Mouse (Mus musculus): Measurements from ENCODE around the gene Lyst.
A peak's percentile ranks its signal among the peaks of the same experiment; 100 is the strongest.
"Not testable (repeated sequence)": the region's sequence is repeated elsewhere in the genome, so short reads cannot be mapped to it uniquely, and the experiment has no call there.

The Lyst gene

DNA sequence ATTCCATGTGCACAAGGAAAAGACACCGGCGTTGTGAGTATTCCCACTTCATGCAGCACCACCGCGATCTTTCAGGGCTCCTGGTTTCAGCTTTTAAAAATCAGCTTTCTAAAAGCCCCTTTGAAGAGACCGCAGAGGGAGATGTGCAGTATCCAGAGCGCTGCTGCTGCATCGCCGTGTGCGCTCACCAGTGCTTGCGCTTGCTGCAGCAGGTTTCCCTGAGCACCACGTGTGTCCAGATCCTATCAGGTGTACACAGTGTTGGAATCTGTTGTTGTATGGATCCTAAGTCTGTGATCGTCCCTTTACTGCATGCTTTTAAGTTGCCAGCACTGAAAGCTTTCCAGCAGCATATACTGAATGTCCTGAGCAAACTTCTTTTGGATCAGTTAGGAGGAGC, 45.0 kb downstream of the Lyst start:
- DNase-seq (ENCODE audit: low spot score): no peak

DNA sequence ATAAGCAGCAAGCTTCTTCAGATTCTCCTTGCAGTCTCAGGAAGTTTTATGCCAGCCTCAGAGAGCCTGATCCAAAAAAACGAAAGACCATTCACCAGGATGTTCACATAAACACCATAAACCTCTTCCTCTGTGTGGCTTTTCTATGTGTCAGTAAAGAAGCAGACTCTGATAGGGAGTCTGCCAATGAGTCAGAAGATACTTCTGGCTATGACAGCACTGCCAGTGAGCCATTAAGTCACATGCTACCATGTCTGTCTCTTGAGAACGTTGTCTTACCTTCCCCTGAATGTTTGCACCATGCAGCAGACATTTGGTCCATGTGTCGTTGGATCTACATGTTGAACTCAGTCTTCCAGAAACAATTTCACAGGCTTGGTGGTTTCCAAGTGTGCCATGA, 47.4 kb downstream of the Lyst start:
- no peak for DNase-seq (ENCODE audit: low spot score)

DNA sequence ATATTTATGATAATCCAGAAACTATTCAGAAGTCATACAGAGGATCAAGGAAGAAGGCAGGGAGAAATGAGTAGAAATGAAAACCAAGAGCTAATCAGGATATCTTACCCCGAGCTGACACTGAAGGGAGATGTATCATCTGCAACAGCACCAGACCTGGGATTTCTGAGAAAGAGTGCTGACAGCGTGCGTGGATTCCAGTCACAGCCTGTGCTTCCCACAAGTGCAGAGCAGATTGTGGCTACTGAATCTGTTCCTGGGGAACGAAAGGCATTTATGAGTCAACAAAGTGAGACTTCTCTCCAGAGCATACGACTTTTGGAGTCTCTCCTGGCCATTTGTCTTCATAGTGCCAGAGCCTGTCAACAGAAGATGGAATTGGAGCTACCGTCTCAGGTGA, 47.8 kb downstream of the Lyst start:
- no peak for DNase-seq (ENCODE audit: low spot score)

DNA sequence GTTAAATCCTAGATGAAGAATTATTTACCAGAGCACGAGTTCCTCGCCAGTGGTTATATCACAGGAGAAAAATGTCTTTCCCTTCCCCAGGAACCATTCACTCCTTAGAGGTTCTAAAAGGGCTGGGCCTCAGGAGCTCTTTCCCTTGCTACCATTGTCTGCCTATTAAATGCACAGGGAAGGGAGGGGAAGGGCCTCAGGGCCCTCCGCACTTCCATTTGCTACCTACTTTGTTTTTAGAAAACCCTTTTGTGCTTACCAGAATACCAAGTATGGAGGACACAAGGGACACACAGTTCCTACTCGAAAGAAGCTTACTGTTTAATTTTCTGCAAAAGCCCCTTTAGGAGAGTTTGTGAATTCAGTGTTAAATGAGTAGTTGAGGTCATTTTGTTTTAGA, 48.5 kb downstream of the Lyst start:
- no peak for DNase-seq (ENCODE audit: low spot score)

DNA sequence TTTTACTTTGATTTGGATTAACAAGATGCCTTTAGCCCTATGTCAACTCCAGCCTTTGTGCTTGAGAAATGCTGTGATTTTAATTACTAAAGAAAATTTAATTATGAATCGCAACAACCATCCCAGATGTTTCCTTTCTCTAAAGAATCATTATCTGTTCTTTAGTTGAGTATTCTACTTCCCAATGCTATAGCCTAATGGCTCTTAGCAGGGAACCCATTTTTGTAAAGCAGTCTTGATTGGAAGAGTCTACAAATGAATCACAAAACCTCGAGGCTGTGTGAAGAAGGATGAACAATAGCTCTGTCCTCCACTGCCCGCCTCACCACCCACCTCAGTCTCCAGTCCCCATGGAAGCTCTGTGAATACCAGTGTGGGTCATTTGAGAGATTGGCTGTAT, 57.1 kb downstream of the Lyst start:
- no peak for DNase-seq (ENCODE audit: low spot score)

DNA sequence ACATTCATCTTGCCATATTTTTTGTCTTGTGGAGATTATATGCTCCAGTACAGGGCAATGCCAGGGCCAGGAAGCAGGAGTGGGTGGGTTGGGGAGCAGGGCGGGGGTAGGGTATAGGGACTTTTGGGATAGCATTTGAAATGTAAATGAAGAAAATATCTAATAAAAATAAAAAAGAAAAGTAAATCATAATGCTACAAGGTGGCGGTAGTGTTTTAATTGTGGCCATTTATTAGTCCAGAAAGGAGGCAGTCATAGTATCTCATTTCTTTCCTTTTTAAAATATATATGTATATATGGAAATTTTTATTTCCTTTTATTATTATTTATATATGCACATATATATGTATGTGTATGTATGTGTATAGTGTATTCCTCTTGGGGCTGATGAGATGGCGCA, 65.3 kb downstream of the Lyst start:
- DNase-seq (ENCODE audit: low spot score): no peak

DNA sequence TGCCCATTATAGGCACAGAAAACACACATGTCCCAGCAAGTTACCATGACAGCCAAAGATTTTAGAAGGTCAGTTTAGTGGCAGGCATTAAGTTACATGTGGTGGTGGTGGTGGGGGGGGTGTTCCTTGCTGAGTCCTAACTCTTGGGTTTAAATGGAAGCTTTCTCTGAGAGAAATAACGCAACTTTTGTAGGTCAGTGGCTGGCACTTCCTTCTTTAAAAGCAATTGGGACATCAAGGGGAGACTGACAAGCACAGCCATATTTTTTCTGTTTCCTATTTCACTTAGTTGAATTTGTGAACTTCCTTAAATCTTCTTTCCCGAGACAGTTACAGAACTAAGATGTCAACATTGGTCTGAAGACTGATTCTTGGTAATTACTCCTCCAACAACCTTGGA, 75.9 kb downstream of the Lyst start:
- DNase-seq (ENCODE audit: low spot score): not testable (repeated sequence)

DNA sequence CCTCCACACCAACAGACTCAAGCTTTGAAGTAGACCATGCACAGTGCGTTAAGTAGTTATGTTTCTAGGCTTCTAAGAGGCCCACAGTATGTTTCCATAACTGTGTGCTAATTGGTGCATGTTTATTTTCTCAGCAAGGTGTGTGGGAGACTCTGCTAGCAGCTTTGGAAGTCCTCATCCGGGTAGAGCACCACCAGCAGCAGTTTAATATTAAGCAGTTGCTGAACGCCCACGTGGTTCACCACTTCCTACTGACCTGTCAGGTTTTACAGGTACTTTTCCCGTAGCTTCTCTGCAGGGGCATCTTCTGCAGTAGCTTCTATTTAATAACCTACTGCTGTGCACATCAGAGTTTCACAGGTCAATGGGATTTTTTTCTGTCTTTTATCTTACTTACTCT, 80.5 kb downstream of the Lyst start:
- DNase-seq (ENCODE audit: low spot score): no peak

DNA sequence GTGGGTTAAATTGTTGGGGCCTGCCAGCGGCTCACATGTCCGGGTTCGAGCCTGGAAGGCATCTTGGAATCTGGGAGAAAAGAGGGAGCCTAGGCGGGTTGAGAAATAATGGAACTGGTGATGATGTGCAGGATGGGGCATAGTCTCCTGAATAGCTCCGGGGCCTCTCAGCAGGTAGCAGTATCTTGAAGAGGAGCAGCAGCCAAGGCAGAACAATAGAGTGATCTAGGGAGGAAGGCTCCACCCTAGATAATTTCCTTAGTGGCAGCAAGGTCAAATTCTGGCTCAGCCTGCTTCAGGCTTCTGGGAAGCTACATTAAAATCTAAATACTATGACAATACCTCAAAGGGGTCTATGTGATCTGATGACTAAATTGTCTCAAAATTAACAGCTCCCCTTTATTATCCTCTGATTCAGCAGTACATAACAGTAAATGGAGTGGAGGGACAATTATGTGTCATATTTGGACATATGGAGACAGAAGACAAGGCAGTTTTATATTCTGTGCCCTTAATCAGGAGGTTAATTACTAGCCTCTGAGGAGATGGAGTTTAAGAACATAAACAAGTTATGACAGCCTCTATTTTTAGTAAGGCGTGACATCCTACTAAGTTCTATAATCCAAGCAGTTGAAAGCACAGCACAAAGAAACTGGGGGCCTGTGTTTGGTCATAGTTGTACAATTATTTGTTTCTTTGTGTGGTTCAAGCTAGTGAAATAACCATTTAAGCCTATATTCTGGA, 81.6 kb downstream of the Lyst start:
- DNase-seq (ENCODE audit: low spot score): no peak

DNA sequence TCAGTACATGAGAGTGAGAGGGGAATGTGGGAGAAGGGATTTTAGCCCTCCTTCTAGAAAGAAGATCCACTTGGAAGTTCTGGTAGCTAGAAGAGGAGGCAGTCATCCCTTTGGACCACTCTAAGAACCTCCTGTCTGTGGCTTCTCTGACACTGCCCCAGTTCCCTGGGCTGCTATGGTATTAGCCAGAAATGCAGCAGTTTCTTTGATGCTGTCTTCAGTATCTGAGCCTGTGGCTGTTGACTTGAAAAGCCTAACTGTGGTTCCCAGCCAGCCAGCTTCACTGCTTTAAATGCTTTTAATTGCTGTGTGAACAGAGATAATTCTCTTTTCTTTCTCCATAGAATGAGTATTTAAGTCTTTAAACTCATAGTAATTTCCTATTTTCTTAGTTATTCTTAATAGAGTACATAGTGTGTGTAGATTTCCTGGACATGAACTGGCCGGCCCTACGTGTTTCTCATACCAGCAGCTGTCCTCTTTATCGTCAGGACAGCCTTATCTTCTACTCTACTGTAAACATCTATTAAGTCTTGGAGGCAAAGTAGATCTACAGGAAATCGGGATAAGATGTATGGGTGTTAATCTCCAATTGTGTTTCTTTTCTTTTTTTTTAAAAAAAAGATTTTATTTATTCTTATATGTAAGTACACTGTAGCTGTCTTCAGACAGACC, 84.6 kb downstream of the Lyst start:
- DNase-seq (ENCODE audit: low spot score): no peak

DNA sequence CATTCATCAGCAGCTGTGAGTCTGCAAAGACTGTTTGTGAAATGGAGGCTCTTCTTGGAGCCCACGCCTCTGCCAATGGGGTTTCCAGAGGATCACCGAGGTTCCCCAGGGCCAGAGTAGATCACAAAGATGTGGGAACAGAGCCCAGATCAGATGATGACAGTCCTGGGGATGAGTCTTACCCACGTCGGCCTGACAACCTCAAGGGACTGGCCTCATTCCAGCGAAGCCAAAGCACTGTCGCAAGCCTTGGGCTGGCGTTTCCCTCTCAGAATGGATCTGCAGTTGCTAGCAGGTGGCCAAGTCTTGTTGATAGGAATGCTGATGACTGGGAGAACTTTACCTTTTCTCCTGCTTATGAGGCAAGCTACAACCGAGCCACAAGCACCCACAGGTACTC, 87.7 kb downstream of the Lyst start:
- peak; percentile 42 for DNase-seq (ENCODE audit: low spot score)

DNA sequence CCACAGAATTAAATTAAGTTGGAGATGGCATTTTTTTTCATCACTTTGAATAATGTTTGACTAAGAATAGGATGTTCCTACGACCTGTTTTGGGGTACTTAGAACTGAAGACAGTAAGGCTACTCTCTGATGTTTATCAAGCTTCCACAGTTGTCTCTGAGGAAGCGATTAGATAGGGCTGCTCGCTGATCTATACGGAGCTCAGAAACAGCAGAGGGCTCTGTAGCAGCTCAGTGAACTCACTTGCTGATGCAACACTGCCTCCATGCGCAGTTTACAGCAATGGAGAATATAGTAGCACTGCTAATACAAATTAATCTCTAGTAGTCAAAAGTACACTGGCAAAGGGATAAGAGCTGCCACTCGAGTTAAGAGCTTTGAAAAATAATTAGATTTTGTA, 91.4 kb downstream of the Lyst start:
- DNase-seq (ENCODE audit: low spot score): no peak

DNA sequence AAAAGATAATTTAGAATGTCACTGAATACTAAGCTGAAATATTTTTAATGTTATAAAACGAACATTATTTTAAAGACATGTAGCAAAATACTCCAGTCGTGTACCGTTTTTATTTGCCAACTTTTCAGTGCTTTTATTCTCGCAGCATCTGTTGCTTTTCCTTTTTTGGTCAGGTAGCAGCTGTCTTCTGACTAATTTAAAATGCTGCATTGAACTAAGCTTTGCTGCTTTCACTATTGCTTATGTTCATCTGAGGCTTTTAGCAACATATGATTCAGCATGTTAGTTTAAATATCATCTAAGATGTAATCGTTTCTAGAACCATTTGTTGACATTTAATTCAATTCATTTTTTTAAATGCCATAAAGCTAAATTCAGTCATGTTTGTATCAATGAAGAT, 113.3 kb downstream of the Lyst start:
- no peak for DNase-seq (ENCODE audit: low spot score)

DNA sequence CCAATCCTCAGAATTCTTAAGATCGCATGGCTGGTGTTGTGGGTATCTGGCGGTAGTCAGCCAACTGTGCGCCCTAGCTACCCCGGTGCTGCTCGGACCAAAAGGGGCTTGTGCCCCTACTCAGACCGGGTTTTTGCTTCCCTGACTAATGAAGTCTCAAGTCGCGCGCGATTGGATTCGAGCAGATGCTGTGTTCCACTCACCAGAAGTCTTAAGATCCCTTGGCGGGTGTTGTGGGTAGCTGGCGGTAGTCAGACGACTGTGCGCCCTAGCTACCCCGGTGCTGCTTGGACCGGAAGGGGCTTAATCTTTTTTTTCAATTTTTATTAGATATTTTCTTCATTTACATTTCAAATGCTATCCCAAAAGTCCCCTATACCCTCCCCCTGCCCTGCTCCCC, 131.2 kb downstream of the Lyst start:
- not testable (repeated sequence) for DNase-seq (ENCODE audit: low spot score)

DNA sequence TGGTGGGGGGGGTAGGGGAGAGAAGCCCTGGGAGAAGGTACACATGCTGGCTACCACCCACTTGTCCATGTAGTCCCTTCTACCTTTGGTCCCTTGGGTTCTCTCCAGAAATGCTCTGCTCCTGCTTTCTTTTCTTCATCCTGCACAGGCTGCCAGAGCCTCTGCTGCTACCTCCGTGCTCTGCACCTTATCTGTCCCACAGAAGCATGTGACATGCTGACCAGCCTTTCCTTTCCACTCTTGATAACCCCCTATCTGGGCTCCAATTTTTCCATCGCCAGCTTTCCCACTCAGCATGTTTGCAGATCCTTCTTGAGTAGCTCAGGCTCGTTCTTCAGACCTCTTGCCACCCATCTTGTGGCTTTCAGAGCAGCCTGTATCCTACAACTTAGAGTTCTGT, 133.1 kb downstream of the Lyst start:
- DNase-seq (ENCODE audit: low spot score): no peak

DNA sequence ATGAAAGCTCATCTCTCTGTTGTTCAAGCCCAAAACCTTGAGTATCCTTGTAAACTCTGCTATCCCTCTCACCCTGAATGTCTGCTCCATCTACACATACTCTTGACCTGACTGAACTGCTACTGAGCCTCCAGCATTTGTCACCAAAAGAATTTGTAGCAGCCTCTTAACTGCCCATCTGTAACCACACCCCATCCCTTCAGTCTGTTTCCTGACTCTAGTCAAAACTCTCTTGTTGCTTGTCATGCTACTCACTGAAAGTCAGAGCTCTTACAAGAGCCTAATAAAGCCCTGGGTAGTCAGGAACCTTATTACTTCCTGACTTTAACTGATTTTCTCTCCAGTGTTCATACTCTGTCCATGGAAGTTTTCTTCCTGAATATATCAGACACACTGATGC, 133.6 kb downstream of the Lyst start:
- no peak for DNase-seq (ENCODE audit: low spot score)

DNA sequence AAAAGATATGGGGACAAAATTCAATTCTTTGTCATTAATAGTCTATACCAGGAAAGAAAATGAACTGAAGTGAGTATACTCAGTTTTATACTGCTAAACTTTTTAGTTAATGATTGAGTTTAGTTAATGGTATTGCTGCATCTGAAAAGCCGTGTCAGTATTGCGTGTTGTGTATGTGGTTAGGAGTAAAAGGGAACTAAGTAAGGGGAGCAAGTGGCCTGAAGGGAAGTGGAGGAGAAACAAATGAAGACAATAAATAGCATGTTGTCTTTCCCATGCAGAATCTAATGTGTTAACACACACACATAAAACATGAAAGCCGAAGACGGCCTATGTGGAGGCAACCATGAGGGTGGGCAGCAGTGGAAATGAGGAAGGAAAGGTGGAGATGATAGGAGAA, 149.0 kb downstream of the Lyst start:
- no peak for DNase-seq (ENCODE audit: low spot score)

DNA sequence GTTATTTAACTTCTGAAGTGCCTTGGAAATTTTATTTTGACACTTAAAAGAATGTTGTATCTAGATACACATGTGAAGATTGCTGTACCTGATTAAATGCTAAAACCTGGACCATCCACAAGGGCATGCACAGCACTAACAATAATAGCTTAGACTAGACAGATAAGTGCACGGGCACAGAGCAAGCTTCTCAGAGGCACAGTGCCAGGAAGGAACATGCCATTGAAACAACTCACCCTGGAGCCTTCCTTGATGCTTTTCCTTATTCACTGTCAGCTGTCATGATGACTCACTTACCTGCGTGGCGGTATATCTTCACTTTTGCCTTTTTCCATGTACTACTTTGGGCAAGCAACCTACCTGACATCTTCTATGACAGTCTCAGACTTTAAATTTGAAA, 155.7 kb downstream of the Lyst start:
- DNase-seq (ENCODE audit: low spot score): no peak

DNA sequence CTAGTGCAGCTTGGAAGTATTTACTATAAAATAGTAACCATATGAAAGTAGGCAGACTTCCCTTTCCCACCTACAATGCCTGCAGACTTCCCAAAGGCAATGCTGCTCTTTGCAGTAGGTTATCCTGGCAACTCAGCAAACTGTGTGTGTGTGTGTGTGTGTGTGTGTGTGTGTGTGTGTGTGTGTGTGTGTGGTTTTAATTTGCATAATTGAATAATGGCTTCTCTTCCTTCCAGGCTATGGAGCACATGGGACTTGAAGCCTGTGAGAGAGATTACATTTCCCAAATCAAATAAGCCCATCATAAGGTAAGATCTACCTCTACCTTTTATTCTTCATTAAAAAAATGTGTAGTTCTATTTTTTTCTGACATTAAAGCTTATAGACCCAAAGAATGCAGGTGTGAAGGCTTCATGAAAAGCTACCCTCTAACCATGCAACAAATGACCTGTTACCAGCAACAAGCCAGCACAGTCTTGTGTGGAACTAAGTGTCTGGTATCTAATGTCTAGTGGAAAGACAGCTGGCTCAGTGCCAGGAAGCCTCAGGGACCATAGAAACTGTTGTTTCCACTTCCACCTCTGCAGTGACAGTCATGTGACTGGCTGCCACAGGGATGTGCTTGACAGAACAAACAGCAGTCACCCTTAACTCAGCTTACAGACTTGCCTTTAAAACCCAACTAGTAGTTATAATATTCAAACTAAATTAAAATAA, 185.7 kb downstream of the Lyst start:
- DNase-seq (ENCODE audit: low spot score): peak; percentile 3

DNA sequence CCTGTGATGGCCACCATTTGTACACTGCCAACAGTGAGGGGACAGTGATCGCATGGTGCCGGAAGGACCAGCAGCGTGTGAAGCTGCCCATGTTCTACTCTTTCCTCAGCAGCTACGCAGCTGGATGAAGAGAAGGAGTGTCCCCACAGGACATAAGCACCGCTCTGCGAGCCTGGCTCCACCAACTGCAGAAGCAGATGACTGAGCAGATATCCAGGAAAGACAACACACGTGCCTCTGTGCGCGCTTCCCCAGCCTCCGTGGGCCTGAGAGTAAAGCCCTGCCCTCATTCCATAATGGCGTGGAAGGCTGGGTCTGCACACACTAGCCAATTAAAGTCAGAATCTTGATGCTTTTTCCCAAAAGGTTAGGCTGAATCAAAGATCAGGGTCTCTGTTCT, 186.9 kb downstream of the Lyst start:
- DNase-seq (ENCODE audit: low spot score): no peak

DNA sequence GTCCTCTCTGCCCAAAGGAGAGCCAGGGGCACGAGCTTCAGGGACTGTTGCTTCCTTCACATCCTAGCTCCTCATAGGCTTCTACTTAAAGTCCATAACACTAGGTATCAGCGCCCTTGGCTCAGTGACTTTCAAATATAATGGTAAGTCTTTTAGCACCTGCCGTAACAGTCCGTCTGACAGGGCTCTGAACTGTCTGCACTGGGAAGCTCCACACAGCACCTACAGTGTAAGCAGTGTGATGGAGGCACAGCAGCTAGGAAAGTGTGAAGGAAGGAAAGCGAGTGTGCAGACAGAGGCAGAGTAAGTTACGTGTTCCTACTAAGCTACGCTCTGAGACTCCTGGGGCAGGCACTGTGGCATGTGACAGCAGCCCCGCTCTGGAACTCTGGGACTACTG, 187.5 kb downstream of the Lyst start:
- no peak for DNase-seq (ENCODE audit: low spot score)

DNA sequence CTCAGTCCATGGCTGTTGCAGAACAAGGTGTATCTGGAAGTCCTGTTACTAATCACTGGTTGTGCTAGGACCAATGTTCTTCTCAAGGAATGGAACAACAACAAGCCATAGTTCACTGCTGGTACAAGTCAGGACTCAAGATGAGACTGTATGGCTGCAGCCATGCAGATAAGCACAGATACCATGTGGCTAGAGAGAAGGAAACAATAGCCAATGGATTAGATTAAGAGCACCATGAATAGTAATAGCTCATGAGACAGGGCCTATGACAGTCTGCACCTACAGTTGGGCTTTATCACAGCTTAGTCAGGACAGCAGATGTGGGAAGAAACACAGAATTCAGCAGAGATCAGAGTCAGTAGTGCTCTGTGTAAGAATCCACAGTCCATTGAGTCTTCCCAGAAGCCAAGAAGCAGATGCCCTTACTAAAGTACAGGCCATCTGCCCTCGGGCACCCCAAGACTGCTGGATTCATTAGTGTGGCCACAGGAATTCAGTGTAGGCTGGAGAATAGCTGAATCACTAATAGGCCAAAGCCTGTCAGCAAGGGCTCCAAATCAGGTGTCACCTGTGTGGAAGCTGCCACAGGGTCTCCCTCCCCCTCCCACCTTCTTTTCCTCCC, 188.8 kb downstream of the Lyst start:
- no peak for DNase-seq (ENCODE audit: low spot score)

DNA sequence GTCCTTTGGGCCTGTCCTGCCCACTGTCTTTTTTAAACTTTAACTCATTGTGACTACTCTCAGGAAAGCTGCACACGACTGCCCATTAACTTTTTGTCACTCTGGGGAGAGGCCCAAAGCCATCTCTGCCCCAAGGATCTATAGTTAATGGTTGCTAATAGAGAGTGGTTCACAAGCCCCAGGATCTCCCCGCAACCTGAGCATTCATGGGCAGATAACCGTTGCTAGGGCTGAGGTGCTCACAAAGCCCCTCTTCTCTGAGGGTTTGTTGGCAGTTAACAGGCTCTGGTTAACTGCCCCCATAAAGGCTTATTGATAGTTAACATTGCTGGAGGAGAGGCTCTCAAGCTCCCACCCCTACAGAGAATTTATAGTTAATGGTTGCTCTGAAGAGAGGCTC, 190.1 kb downstream of the Lyst start:
- DNase-seq (ENCODE audit: low spot score): no peak
